Mouse (Mus musculus): ENCODE results near the gene Nln.

Nln gene

GRCm38 (mm10) chr13:104097190-104097589 lies 12.2 kb downstream of the Nln start:
- no peak for DNase-seq (ENCODE audit: low spot score in 2 of 2)

DNA sequence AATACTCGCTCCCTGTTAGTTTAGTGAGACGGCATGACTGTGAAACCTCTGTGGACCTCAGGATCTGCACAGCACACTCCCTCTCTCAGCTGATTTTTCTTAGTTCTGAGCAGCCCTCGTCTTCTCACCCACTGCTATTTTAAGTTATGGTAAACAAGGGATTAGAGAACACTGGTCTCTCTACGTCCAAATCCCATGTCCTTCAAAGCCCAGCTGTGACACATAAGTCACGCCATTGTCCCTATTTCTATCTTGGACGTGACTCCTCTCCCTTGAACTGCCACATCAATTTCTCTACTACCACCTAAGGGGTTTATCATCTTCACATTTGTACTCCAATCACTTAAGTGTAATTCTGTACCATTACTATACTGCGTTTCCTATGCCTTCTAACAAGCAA lies 13.5 kb downstream of the Nln start:
- DNase-seq (ENCODE audit: low spot score in 2 of 2) = no peak

DNA sequence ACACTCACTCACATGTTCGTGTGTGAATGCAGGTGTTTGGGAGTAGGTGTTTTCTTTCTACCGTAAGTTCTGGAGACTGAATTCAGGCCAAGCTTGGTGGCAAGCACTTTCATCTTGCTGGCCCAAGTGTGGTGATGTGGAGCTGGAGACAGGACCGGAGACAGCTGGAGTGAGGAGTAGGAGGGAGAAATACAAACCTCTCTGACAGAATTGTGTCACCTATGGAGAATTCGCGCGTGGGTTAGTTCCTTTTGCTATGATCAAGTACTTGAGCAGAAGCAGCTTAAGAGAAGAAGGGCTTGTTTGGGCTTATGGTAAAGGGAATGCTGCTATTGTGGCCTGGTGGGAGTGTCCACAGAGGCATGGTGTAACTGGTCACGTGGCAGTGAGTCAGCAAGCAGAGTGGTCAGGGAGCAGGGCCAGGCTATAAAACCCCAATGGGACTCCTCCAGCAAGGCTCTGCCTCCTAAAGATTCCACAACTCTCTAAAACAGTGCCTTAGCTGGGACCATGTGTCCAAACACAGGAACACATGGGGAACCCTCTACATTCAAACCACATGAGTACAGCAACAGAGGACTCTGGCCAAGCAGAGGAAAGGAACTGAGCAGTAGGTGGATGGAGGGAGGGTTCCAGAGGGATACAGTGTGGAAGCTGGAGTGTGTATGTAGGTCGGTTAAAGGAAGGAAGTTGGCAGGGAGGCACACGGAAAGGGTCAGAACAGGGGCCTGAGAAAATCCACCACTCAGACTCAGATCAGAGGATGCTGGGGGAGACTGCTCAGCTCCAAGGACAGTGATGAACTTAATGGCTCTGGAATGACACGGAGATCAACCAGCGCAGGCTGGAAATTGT lies 14.7 kb downstream of the Nln start:
- DNase-seq (ENCODE audit: low spot score in 2 of 2) = peak; percentile 32 to 33

GRCm38 (mm10) chr13:104091734-104092133 lies 17.7 kb downstream of the Nln start:
- DNase-seq (ENCODE audit: low spot score in 2 of 2) = no peak

DNA sequence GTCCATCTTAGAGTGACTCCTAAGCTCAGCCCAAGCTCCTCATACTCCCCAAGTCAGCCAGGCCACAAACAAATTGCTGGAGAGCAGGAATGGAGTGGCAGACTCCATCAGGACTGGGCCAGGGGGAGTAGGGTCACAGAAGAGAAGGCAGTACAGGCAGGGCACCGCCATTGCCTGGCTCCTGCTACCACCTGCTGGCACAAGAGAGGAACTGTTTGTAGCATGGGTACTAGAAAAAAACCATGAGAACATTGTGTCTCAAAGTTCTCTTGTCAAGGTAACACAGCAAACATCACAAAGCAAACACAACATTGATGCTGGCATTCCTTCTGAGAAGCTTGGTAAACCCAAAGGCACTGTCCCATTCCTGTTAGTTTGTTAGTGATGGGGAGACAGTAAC lies 20.0 kb downstream of the Nln start:
- peak in 1 of 2 experiments; percentile 18 for DNase-seq (ENCODE audit: low spot score in 2 of 2)

DNA sequence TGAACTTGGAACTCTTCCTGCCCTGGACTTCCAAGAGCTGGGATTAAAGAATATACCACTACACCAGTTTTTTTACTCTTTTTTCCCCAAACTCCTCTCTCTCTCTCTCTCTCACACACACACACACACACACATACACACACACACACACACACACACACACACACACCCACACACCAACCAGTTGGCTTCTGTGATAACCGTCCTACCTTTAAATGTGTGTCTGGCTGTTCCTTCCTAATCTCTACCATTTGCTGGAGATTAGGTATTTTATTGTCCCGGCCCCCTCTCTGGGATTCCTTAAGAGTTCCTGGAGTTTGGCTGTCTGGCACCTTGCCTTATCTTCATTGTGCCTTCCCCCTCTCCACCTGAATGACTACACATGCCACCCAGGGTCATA lies 24.8 kb downstream of the Nln start:
- DNase-seq (ENCODE audit: low spot score in 2 of 2) = no peak

GRCm38 (mm10) chr13:104082504-104082903 lies 26.9 kb downstream of the Nln start:
- no peak for DNase-seq (ENCODE audit: low spot score in 2 of 2)

GRCm38 (mm10) chr13:104076993-104077392 lies 32.4 kb downstream of the Nln start:
- DNase-seq (ENCODE audit: low spot score in 2 of 2) = no peak

GRCm38 (mm10) chr13:104074731-104075130 lies 34.7 kb downstream of the Nln start:
- peak; percentile 68 to 70 for DNase-seq (ENCODE audit: low spot score in 2 of 2)

GRCm38 (mm10) chr13:104074230-104074629 lies 35.2 kb downstream of the Nln start:
- DNase-seq (ENCODE audit: low spot score in 2 of 2) = no peak

DNA sequence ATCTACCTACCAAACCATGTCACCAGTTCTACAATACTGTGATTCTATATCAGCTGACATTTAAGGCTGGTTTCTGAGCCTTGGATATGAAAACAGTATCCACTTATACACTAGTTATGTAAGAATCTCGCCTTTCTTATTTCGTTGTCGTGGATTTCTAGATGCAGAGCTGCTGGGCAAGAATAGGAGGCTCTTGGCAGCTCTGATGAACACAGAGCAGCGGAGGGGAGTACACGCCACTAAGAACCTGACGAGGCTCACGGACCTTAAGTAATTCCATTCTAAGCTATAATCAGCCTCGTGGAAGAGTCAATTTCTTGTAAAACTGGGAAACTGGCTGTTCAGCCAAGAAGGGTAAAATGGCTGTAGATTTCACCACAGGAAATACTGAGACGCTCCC lies 37.1 kb downstream of the Nln start:
- DNase-seq (ENCODE audit: low spot score in 2 of 2) = no peak

DNA sequence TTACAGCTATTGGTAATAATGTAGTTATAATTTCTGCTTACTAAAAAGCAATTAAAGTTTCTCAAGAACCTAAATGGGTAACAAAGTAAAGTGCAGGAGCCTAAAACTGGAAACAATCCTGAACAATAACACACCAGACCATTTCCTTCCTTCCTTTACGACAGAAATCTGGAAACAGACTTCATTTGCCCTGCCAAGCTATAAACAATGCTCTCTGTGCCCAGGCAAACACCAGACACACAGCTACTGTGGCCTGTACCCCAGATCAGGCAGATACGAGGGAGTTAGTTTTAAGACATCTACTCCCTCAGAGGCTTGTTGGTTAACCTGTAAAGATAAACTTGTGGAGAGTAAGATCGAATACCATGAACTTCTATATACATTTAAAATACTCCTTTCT lies 38.7 kb downstream of the Nln start:
- DNase-seq (ENCODE audit: low spot score in 2 of 2) = peak in 1 of 2 experiments; percentile 25

- DNase-seq (ENCODE audit: low spot score in 2 of 2) = no peak
These were observed 40.2 kb downstream of the Nln start for GRCm38 (mm10) chr13:104069216-104069615.

DNA sequence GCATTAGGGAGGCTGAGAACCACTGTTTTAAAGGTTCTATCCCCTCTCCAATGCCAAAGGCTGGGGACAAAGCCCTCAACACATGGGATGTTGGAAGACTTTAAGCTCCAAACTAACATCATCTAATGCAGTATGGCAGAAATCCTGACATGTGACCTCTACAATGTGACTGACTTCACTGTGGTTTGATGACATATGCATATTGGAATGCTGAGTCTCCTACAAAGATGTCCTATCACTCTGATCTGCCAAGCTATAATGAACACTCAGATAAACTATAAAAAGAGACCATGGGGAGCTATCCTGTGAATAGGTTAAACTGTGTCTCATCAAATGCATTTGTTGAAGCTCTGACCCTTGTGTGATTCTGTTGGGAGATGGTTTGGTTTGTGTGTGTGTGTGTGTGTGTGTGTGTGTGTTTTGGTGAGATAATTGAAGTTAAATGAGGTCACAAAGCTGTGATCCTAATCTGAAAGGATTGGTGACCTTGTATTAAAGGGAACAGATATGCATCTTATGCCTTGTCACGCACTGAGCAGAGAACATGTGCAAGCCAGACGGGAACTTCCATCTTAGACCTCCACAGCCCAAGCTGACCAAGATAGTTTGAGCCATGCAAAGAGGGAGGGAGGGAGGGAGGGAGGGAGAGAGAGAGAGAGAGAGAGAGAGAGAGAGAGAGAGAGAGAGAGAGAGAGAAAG lies 43.6 kb downstream of the Nln start:
- DNase-seq (ENCODE audit: low spot score in 2 of 2) = no peak

GRCm38 (mm10) chr13:104063061-104063460 lies 46.4 kb downstream of the Nln start:
- no peak for DNase-seq (ENCODE audit: low spot score in 2 of 2)

DNA sequence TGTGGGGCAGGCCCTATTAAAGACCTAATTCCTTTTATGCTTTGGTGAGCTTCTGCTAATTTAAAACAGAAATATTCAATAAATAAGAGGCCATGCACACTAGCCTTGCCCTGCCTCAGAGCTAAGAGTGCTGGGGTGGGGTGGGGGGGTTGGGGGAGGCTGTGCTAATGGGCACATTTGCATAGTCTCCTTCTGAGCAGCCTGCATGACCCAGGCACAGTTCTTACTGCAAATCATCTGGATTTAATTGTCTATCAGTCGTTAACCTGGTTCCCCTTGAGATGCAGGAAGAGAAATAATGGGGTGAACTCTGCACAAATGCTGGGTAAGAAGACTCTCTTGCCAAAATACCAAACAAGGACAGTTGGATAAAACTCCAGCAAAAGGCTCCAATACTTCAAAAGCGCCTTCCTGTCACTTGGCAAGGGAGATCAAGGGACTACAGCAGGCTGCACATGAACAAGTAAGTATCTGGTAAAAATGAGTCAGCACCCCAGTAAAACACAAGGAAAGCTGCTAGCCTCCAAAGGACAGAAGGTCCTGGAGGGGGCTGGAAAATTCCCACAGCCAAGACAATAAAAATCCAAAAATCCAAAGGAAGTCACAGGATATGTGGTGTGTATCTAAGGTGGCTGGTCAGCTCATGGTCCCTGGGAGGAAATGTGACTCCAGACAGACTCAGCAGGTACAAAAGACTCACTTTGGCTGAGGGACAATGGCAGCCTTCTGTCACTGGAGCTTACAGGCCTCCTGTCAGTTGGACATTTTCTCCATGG lies 47.3 kb downstream of the Nln start:
- DNase-seq (ENCODE audit: low spot score in 2 of 2) = no peak

DNA sequence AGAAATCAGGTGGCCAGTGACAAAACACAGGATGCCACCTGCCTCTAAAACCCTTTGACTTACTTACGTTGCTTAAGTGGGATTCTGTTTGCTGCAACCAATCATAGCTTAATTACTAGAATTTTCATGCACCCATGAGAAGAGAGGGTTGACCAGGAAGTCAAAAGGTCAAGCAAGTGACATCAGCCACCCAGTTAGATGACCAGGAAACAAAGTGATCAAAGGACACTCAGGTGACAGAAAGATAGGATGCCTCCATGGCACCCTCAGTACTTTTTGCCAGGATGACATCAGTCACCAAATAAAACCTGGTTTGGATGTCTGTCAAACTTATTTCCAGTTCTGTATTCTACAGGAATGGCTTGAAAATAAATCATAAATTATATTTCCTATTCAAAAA lies 49.2 kb downstream of the Nln start:
- DNase-seq (ENCODE audit: low spot score in 2 of 2) = no peak

- DNase-seq (ENCODE audit: low spot score in 2 of 2) = no peak
These were observed 49.9 kb downstream of the Nln start for GRCm38 (mm10) chr13:104059536-104059935.

DNA sequence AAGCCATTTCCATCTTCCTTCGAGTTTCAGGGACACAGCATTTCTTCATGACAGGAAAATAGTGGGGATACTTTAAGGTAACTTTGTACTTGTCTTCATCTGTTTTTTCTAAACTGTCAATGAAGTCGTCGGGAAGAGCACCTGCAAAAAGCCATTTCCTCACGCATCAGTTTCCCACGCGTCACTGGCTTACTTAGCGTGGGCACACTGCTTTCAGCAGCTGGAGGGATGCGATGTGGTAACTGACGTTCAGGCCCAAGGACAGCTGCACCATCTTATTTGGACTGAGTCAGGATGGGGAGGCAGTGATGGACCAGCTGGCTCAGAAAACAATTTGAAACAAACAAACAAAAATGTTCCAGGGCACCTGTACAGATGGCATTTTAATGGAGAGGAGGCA lies 50.7 kb downstream of the Nln start:
- no peak for DNase-seq (ENCODE audit: low spot score in 2 of 2)

- DNase-seq (ENCODE audit: low spot score in 2 of 2) = no peak
These were observed 57.1 kb downstream of the Nln start for GRCm38 (mm10) chr13:104052271-104052753.

GRCm38 (mm10) chr13:104048835-104049234 lies 60.6 kb downstream of the Nln start:
- no peak for DNase-seq (ENCODE audit: low spot score in 2 of 2)

- DNase-seq (ENCODE audit: low spot score in 2 of 2) = no peak
These were observed 64.3 kb downstream of the Nln start for GRCm38 (mm10) chr13:104045108-104045507.

Measured in heart, adult 9 months (tissue).